Mouse (Mus musculus) lung, postnatal 36 days (tissue): ENCODE measurements around the gene Cd72.
"Not testable (repeated sequence)": the region's sequence is repeated elsewhere in the genome, so short reads cannot be mapped to it uniquely, and the experiment has no call there.

Source experiments
- DNase-seq: peaks from one replicate; pipeline ENCODE4 v3.0.0; 2022; ENCODE audit warnings: mixed read lengths

Gene Cd72

DNA sequence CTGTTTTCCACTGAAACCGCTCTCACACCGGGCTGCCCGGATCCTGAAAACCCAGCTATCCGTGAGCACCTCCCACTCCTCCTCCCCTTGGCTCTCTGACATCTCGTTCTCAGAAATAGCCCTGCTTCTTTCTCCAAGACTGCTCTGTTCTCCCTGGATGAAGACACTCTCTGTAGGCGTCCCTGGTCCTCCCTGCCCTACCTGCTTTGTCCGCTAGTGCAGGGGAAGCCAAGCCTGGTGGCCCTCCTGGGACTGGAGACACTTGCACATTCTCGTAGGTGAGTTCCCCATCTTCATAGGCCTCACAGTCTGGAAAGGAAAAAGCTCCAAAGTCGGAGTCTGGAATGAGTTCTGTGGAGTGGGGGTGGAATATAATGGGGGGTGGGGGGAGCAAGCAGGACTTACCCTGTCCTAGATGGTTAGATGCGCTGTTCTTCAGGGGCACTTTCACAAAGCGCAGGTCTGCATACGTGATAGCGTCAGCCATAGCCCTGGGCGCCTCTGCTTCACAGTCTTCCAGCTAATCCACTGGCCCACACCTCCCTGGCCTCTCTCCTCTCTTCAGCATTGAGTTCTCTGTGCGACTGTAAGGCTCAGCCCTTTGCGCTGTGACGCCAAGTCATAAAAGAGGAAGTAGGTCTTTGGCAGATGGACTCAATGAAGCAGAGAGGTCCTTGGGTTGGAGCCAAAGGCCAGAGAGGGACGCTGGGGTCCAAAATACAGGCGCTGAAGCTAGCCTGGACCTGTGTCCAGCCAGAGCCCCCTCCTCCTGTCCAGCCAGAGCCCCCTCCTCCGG lies at the start of gene Cd72:
Gene Cd72, minus strand, starts transcription at position 588 of the 796 bp plus-strand sequence.
- DNase-seq, result peak; percentile 31

DNA sequence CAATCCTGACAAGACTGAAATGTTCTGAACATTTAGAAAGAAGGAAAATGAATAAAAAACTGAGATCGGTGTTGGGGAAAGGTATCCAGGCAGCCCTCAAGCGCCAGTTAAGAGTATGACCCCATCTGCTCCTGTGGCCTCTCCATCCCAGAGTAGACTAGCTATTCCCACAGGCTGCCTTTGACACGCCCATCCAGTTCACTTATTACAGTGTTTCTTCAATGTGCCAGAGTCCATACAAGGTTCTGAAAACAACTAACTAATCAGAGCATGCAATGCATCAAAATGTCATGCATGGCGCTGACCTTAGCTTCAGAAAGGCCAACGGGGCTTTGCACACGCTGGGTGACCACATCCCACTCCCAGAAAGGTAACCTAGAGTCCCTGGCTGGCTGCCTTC lies 49.1 kb upstream of the Cd72 start:
- DNase-seq, result no peak

- DNase-seq, result no peak
These were observed 48.6 kb upstream of the Cd72 start for GRCm38 (mm10) chr4:43503041-43503440.

GRCm38 (mm10) chr4:43499407-43500333 lies 45.2 kb upstream of the Cd72 start, which contains the start of gene Arhgef39:
Gene Arhgef39 (minus strand): TSS chr4:43499695.
- peak; percentile 88 for DNase-seq

DNA sequence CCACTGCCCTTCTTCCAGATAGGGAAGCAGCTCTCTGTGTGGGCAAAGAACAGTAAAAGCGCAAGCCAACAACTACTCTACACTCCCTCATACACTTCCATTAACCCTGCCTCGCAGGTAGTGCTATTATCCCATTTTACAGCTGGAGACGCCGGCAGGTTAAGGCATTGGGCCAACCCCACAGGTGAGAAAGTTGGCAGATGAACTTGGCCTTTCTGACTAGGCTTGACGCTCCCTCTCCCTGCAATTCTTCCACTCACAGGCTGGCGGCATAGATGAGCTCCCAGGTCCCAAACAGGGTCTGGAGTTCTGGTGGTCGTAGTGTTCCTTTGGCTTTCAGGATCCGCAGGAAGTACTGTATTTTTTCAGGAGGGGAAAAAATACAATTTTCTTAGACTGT lies 44.6 kb upstream of the Cd72 start:
- DNase-seq, result no peak

DNA sequence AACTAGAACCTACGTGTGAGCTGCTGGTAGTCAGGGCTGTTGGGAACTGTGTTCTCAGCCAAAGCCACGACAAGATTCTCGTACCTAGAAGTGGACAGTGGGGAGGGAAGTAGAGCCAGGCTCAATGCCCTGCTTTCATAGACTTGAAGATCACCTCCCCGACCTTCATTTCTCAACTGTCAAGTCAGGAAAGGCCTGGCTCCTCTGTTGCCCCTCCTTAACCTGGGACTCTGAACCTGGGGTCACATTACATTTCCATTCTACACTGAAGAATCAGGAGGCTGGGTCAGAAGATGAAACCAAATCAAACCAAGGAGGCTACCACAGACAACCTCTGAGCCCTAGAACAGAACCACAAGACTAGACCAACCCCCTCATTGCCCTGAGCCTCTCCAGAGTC lies 43.5 kb upstream of the Cd72 start:
- no peak for DNase-seq

- DNase-seq, result no peak
These were observed 43.0 kb upstream of the Cd72 start for GRCm38 (mm10) chr4:43497405-43497804.

DNA sequence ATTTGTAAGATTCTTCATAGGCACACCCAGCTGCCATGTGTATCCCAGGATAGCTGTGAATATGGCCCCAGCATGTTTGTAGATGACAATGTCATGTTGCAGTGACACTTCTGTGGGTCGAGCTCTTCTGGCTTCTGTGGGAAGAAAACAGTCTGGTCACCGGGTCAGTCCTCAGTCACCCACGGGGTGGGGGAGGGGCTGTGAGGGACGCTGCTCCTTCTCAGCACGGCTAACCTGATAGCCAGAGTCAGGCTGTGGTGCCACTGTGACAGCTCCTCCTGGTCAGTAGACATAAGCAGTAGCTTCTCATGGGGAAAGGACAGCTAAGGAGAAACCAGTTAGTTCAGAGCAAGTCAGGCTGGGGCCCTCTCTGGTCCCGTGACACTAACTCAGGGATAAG lies 42.2 kb upstream of the Cd72 start:
- DNase-seq, result no peak

- no peak for DNase-seq
These were observed 39.4 kb upstream of the Cd72 start for GRCm38 (mm10) chr4:43493846-43494240.

- peak; percentile 97 for DNase-seq
These were observed 38.9 kb upstream of the Cd72 start for GRCm38 (mm10) chr4:43493186-43493845.

GRCm38 (mm10) chr4:43492821-43493185 lies 38.4 kb upstream of the Cd72 start, which contains the start of gene Ccdc107:
Gene Ccdc107 (plus strand): TSS chr4:43492900.
- DNase-seq, result peak; percentile 94

DNA sequence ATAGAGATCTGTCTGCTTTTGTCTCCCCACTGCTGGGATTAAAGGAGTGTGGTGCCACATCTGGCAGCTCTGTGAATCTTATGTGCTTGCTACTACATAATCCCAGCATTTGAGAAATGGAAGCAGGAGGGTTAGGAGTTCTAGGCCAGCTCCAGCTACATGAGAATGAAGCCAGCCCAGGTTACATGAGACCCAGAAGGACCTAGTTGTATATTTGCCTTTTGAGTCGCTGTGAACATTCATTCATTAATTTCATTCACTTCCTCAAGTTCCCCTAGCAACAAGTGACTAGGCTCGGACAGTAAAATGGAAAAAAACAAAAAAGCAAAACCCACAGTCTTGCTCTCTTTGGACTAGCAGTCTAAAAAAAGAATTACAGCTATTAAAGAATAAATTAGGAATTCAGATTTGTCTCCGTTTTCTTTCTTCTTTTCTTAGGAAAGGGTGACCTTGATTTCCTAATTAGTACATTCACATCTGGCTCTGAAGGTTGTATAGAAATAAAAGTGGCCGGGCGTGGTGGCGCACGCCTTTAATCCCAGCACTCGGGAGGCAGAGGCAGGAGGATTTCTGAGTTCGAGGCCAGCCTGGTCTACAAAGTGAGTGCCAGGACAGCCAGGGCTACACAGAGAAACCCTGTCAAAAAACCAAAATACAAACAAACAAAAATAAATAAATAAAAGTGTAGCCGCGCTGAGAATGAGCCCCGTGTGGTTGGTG lies 37.8 kb upstream of the Cd72 start:
- DNase-seq, result no peak

DNA sequence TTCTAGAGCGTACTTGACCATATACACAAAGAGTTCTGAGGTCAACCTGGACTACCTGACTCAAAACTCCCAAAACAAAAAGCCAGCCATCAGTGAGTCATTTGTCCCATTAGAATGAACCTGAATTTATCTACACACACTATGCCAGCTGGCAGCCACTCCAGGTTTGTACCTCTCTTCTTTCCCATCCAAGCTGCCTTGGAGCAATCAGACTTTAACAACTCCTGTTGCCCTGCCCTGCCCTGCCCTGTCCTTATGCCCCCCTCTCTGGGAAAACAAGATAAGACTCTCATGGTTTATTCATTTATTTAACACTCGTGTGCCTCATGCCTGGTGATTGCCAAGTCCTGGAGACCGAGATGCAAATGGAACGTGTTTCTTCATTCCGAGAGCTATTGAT lies 36.4 kb upstream of the Cd72 start:
- DNase-seq, result peak; percentile 87

GRCm38 (mm10) chr4:43489611-43490010 lies 35.2 kb upstream of the Cd72 start:
- no peak for DNase-seq

DNA sequence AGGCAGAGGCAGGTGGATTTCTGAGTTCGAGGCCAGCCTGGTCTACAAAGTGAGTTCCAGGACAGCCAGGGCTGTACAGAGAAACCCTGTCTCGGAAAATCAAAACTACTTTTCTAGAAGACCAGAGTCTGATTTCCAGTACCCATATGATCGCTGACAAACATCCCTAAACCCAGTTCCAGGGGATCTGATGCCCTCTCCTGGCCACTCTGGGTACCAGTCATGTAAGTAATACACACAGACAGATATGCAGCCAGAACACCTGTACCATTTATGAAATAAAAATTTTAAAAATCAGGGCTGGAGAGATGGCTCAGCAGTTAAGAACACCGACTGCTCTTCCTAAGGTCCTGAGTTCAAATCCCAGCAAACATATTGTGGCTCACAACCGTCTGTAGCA lies 31.2 kb upstream of the Cd72 start:
- not testable (repeated sequence) for DNase-seq

- DNase-seq, result no peak
These were observed 29.2 kb upstream of the Cd72 start, which contains the start of gene Sit1 for GRCm38 (mm10) chr4:43483535-43484091. Gene Sit1 (minus strand): TSS chr4:43483734.

- no peak for DNase-seq
These were observed 28.2 kb upstream of the Cd72 start for GRCm38 (mm10) chr4:43482591-43482990.

GRCm38 (mm10) chr4:43481894-43482456 lies 27.5 kb upstream of the Cd72 start:
- DNase-seq, result no peak

GRCm38 (mm10) chr4:43480985-43481384 lies 26.6 kb upstream of the Cd72 start:
- DNase-seq, result no peak

DNA sequence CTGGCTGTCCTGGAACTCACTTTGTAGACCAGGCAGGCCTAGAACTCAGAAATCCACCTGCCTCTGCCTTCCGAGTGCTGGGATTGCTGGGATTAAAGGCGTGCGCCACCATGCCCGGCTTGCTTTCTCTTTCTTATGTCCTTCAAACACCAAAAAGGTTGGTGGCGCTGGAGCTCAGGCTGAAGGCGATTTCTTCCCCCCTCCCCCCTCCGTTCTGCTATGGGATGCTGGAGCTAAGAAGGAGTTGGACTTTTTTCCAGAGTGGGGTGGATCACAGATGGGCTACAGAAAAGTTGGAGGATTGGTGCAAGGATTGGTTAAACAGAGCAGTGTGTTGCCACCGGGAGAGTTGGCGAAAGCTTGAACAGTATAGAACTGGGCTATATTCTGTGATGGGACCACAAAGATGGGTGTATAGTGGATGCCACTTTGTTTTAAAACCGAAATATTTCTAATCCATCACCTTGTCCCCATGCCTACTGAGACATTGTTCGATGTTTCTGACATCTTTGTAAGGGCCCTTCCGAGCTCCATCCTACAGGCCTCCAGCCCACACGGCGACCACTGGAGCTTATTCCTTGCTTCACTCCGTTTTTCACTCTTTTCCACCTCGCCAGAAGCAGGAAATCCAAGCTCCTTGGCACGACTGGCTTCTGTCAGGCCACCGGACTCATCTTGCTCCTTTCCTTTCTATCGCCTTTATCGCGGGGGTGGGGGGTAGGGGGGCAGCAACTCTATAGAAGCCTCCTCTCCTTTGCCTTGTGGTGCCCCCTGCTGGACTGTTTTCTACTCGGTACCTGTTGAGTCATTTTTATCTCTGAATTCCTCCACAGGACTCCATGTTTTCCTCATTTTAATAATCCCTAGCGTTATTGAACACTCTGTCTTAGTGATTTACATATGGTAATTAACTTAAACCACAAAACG lies 24.7 kb upstream of the Cd72 start:
- DNase-seq, result peak; percentile 89

- DNase-seq, result no peak
These were observed 24.1 kb upstream of the Cd72 start for GRCm38 (mm10) chr4:43478534-43478858.
